Mouse (Mus musculus) adrenal gland (tissue): ENCODE results near the gene Ccdc85a.

Experiments
- intact Hi-C: fragments of 180-260 bp; cut with DNase I; formaldehyde crosslinking; loops from one replicate; pipeline ENCODE4 v1.15.1; 2025
- long read RNA-seq, 2 experiments: library from polyadenylated mRNA; unstranded; transcript quantifications; one replicate each; pipeline ENCODE4 v2.0.0; 2020; ENCODE audit warnings: borderline replicate concordance in 1 of 2; ENCODE audit not compliant: insufficient replicate concordance in 1 of 2

The Ccdc85a gene
- long read RNA-seq, experiment 1 = 0 reads
- long read RNA-seq, experiment 2, full-length matches to known transcripts = 1 of 3 reads
- long read RNA-seq, experiment 2, partial matches to known transcripts = 2 of 3 reads
- long read RNA-seq, experiment 2, other reads (novel, unspliced or antisense) = 0 of 3 reads

GRCm38 (mm10) chr11:28583911-28584434 is at the start of gene Ccdc85a:
Gene Ccdc85a (minus strand): TSS chr11:28584324.
- intact Hi-C loops = loop anchor here (5.0 to 10.0 kb wide), 4 partner anchors 242 to 1359 kb away; no protein-coding TSS in a partner anchor

- intact Hi-C loops = no loop called here
These were observed 49.5 kb upstream of the Ccdc85a start for GRCm38 (mm10) chr11:28633571-28634125.

- intact Hi-C loops = no loop called here
These were observed 49.0 kb upstream of the Ccdc85a start for GRCm38 (mm10) chr11:28633093-28633492.

GRCm38 (mm10) chr11:28630771-28631170 is 46.6 kb upstream of the Ccdc85a start:
- intact Hi-C loops = no loop called here

GRCm38 (mm10) chr11:28610781-28611491 is 26.8 kb upstream of the Ccdc85a start:
- intact Hi-C loops = loop anchor here (10.0 kb wide), 1 partner anchor 194 kb away; no protein-coding TSS in a partner anchor

- intact Hi-C loops = loop anchor here (5.0 to 10.0 kb wide), 4 partner anchors 241 to 1359 kb away; no protein-coding TSS in a partner anchor
These were observed 800 bp downstream of the Ccdc85a start for GRCm38 (mm10) chr11:28583138-28583910.

GRCm38 (mm10) chr11:28582218-28582617 is 1.9 kb downstream of the Ccdc85a start:
- intact Hi-C loops = loop anchor here (5.0 to 10.0 kb wide), 4 partner anchors 240 to 1357 kb away; no protein-coding TSS in a partner anchor

GRCm38 (mm10) chr11:28572423-28572822 is 11.7 kb downstream of the Ccdc85a start:
- intact Hi-C loops = no loop called here

- intact Hi-C loops = no loop called here
These were observed 27.7 kb downstream of the Ccdc85a start for GRCm38 (mm10) chr11:28556420-28556819.

- intact Hi-C loops = no loop called here
These were observed 40.7 kb downstream of the Ccdc85a start for GRCm38 (mm10) chr11:28543429-28543828.

- intact Hi-C loops = no loop called here
These were observed 42.8 kb downstream of the Ccdc85a start for GRCm38 (mm10) chr11:28541307-28541706.

GRCm38 (mm10) chr11:28533286-28533685 is 50.8 kb downstream of the Ccdc85a start:
- intact Hi-C loops = no loop called here

- intact Hi-C loops = no loop called here
These were observed 82.9 kb downstream of the Ccdc85a start for GRCm38 (mm10) chr11:28501190-28501589.

- intact Hi-C loops = no loop called here
These were observed 87.1 kb downstream of the Ccdc85a start for GRCm38 (mm10) chr11:28497034-28497433.

GRCm38 (mm10) chr11:28493362-28493761 is 90.8 kb downstream of the Ccdc85a start:
- intact Hi-C loops = no loop called here

- intact Hi-C loops = no loop called here
These were observed 92.8 kb downstream of the Ccdc85a start for GRCm38 (mm10) chr11:28491330-28491729.

GRCm38 (mm10) chr11:28484083-28484729 is 99.9 kb downstream of the Ccdc85a start:
- intact Hi-C loops = no loop called here

GRCm38 (mm10) chr11:28477088-28477487 is 107.0 kb downstream of the Ccdc85a start:
- intact Hi-C loops = no loop called here

- intact Hi-C loops = no loop called here
These were observed 118.4 kb downstream of the Ccdc85a start for GRCm38 (mm10) chr11:28465726-28466125.

GRCm38 (mm10) chr11:28464926-28465325 is 119.2 kb downstream of the Ccdc85a start:
- intact Hi-C loops = no loop called here

- intact Hi-C loops = no loop called here
These were observed 125.0 kb downstream of the Ccdc85a start for GRCm38 (mm10) chr11:28459165-28459564.
